Mouse (Mus musculus) yolk sac, embryonic 10.5 days (tissue): Measurements from ENCODE around the gene Vav3.
A peak's percentile ranks its signal among the peaks of the same experiment; 100 is the strongest.

Experiments used
- DNase-seq: peaks from one replicate; pipeline ENCODE4 v3.0.0-alpha.2; 2017; ENCODE audit warnings: low spot score

Vav3 gene

GRCm38 (mm10) chr3:109340274-109341070, at the start of gene Vav3:
TSS of gene Vav3 (plus strand) at chr3:109340653.
- DNase-seq = peak; percentile 50

GRCm38 (mm10) chr3:109298857-109299256, 41.6 kb upstream of the Vav3 start:
- DNase-seq = no peak

DNA sequence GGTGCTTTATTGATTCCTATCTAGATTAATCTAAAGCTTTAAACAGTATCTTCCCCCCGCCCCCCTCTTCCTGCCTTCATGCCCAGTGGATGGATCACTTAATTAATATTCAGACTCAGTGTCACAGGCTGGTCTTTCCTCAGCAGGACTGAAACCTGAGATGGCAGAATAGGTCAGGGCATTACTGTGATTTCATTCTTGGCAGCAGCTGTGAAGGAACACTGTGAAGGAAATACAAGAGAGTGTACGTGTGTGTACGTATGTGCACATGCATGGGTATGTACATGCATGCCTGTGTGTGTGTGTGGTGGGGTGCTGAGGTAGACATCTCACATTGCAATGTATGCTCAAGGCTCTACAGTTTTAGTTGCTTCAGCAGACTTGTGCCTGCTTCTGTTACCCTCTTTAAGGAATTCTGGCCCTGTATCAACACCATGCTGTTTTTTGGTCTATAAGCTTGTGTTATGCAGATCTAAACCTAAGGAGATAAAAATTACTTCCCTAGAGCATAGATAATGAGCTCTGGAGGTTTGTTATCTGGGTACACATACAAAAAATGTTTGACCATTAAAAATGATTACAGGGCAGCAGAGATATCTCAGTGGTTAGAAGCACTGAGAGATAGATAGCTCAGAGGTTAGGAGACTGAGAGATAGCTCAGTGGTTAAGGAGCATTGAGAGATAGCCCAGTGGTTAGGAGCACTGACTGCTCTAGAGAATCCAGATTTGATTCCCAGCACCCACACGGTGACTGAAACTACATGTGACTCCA, 41.0 kb upstream of the Vav3 start:
- no peak for DNase-seq

DNA sequence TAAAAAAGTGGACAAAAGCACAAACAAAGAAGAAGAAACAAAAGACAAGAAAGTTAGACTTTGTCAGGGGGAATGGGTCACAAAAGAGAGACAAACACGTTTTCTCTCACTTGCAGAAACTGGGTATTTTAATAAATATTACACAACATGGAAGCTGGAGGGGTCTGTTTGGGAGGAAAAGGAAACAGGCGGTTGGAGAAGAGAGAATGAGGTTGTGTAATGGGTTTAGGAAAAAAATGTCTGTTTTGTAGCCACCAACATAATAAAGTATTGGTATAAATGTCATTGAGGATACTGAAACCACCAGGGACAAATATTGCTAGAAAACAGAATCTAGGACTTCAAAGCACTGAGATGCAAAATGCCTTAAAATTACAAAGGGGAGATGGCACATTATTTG, 38.4 kb upstream of the Vav3 start:
- no peak for DNase-seq

- no peak for DNase-seq
Measured at GRCm38 (mm10) chr3:109307406-109307805, 33.0 kb upstream of the Vav3 start.

- DNase-seq = no peak
Measured at GRCm38 (mm10) chr3:109308468-109308867, 32.0 kb upstream of the Vav3 start.

GRCm38 (mm10) chr3:109309317-109310265, 30.9 kb upstream of the Vav3 start:
- DNase-seq = no peak

DNA sequence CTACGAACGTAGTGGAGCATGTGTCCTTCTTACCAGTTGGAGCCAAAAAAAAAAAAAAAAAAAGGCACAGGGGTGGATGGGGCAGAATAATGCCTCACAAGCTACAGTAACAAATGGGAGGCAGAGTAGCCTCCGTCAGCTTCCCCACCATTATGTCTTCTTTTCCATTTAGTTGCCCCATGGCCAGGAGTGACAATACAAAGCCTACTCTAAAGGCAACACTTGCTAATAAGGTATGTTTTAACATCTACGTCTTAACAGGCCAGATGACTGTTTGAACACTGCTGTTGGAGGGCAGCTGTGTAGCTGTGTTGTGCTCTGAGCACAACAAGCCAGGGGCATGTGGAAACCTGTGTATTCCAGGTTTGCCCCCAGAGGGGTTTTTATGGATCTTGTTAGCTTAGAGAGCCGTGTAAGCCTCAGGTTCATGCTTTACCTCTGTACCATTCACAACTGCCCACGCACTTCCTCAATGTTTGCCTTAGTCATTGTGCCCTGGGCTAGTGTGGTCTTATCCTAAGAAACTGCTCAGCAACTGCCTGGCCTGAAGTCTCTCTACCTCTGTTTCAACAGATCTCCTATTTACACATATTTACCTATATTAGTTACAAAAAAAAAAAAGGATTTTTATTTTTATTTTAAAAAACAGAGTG, 29.2 kb upstream of the Vav3 start:
- DNase-seq = no peak

GRCm38 (mm10) chr3:109311875-109312274, 28.6 kb upstream of the Vav3 start:
- no peak for DNase-seq

GRCm38 (mm10) chr3:109313501-109313900, 27.0 kb upstream of the Vav3 start:
- no peak for DNase-seq

DNA sequence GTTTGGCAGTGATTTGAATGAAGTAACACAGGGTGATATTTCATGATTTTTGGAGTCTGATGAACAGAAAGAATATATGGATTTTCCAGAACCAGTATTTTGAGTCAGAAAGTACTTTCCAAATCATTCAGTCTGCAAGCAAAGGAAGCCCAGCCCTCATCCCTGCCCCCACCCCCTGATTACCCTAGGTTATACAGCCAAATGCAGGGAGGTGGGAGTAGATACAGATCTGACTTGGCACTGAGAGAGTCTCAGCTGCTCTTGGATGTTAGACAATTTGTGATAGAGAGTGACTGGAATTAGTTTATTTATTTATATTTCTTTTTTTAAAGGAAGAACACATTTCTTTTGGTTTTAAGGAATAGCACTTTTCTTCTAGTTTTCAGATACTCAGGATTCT, 18.2 kb upstream of the Vav3 start:
- DNase-seq = no peak

DNA sequence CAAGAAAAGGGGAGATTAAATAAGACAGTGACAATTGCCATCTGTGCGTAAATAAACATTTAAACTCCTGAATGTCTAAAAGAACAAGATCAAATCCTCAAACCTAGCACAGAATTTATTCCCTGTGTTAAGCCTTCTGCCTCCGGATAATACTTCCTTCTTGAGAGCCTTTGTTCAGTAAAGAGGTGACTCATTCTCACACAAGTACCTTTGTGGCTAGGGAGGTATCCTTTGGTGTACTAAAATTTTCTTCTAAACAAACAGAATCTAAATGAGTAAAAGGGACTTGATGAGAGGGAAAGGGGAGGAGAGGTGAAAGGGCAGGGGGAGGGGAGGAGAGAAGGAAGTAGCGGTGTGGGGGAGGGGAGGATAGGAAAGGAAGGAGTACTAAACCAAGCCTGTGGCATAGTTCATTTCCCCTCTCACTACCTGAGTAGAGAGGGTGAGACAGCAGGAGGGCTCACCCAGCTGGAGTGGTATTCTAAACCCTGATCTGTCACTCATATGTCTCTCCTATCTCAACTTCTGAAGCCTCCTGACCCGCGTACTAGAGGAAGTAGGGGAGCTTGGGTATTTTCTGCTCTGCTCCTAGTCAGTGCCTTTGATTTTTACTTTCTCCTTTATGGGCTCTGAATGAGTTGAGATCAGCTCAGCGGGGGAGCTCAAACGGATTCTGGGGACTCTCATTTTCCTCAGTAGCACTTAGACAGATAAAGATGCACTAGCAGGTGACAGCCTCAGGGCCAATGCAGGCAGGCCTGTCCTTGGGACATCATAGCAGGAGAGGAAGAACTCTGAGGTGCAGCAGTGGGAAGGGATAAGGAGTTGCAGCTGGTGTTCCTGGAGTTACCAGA, 16.8 kb upstream of the Vav3 start:
- no peak for DNase-seq

- DNase-seq = no peak
Measured at GRCm38 (mm10) chr3:109327128-109327527, 13.3 kb upstream of the Vav3 start.

DNA sequence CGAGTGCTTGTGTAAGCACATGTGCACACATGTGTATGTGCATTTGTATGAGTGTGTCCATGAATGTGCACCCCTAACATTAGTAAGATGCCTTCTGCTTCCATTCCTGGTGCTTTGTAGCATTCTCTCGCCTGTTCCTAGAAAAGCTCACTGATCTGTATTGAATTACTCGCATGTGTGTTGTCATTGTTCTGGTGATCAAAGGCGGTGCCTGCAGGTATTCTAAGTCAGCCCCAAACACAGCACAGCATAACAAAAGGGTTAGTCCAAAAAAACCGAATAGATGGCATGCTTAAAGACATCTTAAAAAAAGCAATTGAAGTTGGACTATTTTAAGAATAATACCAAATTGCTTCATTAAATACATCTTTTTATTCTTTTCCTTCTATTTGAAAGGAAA, 7.7 kb upstream of the Vav3 start:
- no peak for DNase-seq

- DNase-seq = no peak
Measured at GRCm38 (mm10) chr3:109335470-109335869, 5.0 kb upstream of the Vav3 start.

DNA sequence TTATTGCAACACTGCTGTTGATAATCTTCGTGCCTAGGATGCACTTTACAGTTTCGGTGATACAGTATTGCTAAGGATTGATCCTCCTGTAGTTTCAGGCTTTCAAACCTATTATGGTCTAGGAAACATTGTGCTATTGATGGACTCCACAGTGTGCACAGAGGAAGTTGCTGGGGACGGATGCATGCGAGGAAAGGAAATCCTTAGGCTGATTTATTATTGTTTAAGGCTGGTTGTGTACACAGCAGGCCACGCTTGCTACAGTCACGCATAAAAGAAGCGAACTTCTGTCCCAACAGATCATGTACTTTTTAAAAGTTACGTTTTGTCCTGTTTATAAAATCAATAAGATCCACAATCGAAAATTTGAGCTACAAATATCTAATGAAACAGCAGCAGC, 1.2 kb upstream of the Vav3 start:
- DNase-seq = no peak

DNA sequence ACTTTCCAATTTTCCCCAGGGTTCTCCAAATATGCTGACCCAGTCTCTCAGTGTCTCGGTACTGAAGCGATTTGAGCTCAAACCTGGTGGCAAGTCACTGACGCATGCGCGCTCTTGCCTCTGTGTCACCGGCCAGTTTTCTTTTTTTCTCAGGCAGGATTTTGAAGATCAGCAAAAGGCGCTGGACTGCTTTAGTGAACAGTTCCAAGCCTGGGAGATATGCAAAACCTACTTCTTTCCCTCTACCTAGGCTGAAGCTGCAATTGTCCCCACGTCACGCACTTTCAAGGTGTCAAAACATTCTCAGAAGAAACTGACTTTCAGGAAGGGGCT, 546 bp upstream of the Vav3 start:
- peak; percentile 44 for DNase-seq

DNA sequence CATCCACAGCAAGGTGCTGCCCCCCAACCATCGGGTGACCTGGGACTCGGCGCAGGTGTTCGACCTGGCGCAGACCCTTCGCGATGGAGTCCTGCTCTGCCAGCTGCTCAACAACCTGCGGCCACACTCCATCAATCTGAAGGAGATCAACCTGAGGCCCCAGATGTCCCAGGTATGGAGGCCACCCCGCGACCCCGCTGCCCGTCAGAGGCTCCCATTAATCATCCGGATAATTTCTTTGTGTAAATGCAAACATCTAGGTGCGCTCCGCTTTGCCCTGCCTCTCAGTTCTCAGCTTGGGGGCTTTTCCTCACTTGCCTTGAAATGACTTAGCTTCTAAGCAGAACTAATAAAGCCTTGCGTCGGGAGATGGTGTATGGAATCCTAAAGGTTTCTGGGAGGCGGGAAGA, 623 bp downstream of the Vav3 start:
- DNase-seq = no peak

GRCm38 (mm10) chr3:109341631-109342030, 1.2 kb downstream of the Vav3 start:
- no peak for DNase-seq

DNA sequence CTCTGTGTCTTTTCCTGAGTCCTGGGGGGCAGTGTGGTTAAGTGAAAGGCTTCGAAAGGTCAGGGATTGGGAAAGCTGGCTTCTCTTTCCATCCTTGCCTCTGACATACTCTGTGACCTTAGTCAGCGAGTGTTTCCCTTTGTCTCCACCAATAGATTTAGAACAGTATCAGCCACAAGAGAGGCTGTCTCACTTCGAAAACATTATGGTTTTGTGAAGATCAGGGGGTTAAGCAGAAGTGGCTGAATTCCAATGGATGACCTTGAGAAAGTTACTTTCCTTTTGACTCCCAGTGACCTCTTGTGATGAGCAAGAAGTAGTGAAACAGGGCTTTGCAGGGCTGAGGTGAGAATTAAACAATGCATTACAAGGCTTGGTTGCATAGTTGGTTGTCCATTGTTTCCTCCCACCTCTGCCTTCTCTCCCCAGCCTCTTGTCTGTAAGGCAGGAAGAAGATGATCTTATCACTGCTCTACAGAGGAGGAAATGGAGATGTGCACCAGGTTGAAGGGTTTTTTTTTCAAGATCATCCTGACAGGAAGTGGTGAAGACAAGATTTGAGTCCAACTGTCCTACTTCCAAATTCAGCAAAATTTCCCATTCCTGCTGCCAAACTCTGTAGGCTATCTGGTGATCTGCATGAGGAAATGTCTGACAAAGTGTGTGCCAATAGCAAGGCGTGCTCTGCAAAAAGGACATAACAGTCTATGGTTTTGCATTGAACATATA, 11.7 kb downstream of the Vav3 start:
- no peak for DNase-seq
